Mouse (Mus musculus) layer of hippocampus, postnatal 14 days (tissue): ENCODE data around the gene Pdlim1. TPM values are rescaled to one million over a fixed set of nuclear protein-coding genes. Genes with fewer than 3 reads are reported as not detected.

Experiments used
- DNase-seq, 2 experiments: peaks; one replicate each; pipeline ENCODE4 v3.0.0; 2021 to 2022; ENCODE audit warnings: low spot score in 2 of 2, mixed read lengths in 1 of 2
- total RNA-seq, 2 experiments: library from RNA; stranded (reverse); gene quantifications; 2 replicates each; pipeline ENCODE4 v1.2.3; 2021

The Pdlim1 gene
- total RNA-seq, 2 experiments from 2014 or later: 9.0 to 17.2 TPM

GRCm38 (mm10) chr19:40288415-40288814 lies 16.8 kb upstream of the Pdlim1 start:
- no peak for DNase-seq

- DNase-seq: no peak
Observed at GRCm38 (mm10) chr19:40284704-40285103, 13.1 kb upstream of the Pdlim1 start.

GRCm38 (mm10) chr19:40283415-40283814 lies 11.8 kb upstream of the Pdlim1 start:
- DNase-seq: no peak

- no peak for DNase-seq
Observed at GRCm38 (mm10) chr19:40278372-40279023, 6.9 kb upstream of the Pdlim1 start.

- DNase-seq: no peak
Observed at GRCm38 (mm10) chr19:40277494-40277893, 5.9 kb upstream of the Pdlim1 start.

- no peak for DNase-seq
Observed at GRCm38 (mm10) chr19:40275401-40276188, 4.0 kb upstream of the Pdlim1 start.

- no peak for DNase-seq
Observed at GRCm38 (mm10) chr19:40272674-40273073, 1.0 kb upstream of the Pdlim1 start.

GRCm38 (mm10) chr19:40270351-40271307 lies 1.0 kb downstream of the Pdlim1 start:
- no peak for DNase-seq

GRCm38 (mm10) chr19:40269526-40269925 lies 2.1 kb downstream of the Pdlim1 start:
- DNase-seq: no peak

- no peak for DNase-seq
Observed at GRCm38 (mm10) chr19:40268493-40268892, 3.1 kb downstream of the Pdlim1 start.

- no peak for DNase-seq
Observed at GRCm38 (mm10) chr19:40267380-40267779, 4.3 kb downstream of the Pdlim1 start.

GRCm38 (mm10) chr19:40259485-40259884 lies 12.2 kb downstream of the Pdlim1 start:
- DNase-seq: no peak

- DNase-seq: no peak
Observed at GRCm38 (mm10) chr19:40257396-40257795, 14.2 kb downstream of the Pdlim1 start.

- no peak for DNase-seq
Observed at GRCm38 (mm10) chr19:40256376-40257050, 15.1 kb downstream of the Pdlim1 start.

- DNase-seq: no peak
Observed at GRCm38 (mm10) chr19:40255561-40255960, 16.1 kb downstream of the Pdlim1 start.

- no peak for DNase-seq
Observed at GRCm38 (mm10) chr19:40254741-40255140, 16.9 kb downstream of the Pdlim1 start.

GRCm38 (mm10) chr19:40253768-40254167 lies 17.9 kb downstream of the Pdlim1 start:
- no peak for DNase-seq

GRCm38 (mm10) chr19:40251115-40251514 lies 20.5 kb downstream of the Pdlim1 start:
- no peak for DNase-seq

GRCm38 (mm10) chr19:40249352-40249751 lies 22.3 kb downstream of the Pdlim1 start:
- no peak for DNase-seq

- DNase-seq: no peak
Observed at GRCm38 (mm10) chr19:40248476-40248875, 23.2 kb downstream of the Pdlim1 start.

- no peak for DNase-seq
Observed at GRCm38 (mm10) chr19:40247268-40247666, 24.4 kb downstream of the Pdlim1 start.
